Mouse (Mus musculus) C2C12 (cell line): ENCODE measurements around the gene Ltbp1.

Experiments
- CEBPB ChIP-seq: IDR thresholded peaks from one replicate; pipeline ENCODE4 v1.6.1; 2011; ENCODE audit warnings: low read depth, mild to moderate bottlenecking, control low read depth, moderate library complexity
- CTCF ChIP-seq: IDR thresholded peaks from one replicate; pipeline ENCODE4 v1.5.1; 2011; ENCODE audit not compliant: control insufficient read depth, insufficient read depth, insufficient read length
- FOSL1 ChIP-seq: IDR thresholded peaks from one replicate; pipeline ENCODE4 v1.8.0; 2011; ENCODE audit warnings: mild to moderate bottlenecking, low read length; ENCODE audit not compliant: poor library complexity, insufficient read depth, severe bottlenecking
- MAX ChIP-seq: IDR thresholded peaks from one replicate; pipeline ENCODE4 v1.6.1; 2011; ENCODE audit warnings: mild to moderate bottlenecking, control low read depth
- MYOD1 ChIP-seq: IDR thresholded peaks from one replicate; pipeline ENCODE4 v1.6.1; 2011; ENCODE audit warnings: low read depth; ENCODE audit not compliant: control insufficient read depth, insufficient read length
- MYOG ChIP-seq: IDR thresholded peaks from one replicate; pipeline ENCODE4 v1.6.1; 2011; ENCODE audit not compliant: control insufficient read depth, insufficient read length; ENCODE audit errors: extremely low read depth
- USF1 ChIP-seq: IDR thresholded peaks from one replicate; pipeline ENCODE4 v1.6.1; 2011; ENCODE audit warnings: low read depth, mild to moderate bottlenecking, control low read depth, moderate library complexity

GRCm38 (mm10) chr17:75245085-75245484 is 239.7 kb downstream of the Ltbp1 start:
- TF ChIP-seq CTCF (no peak), CEBPB (no peak), FOSL1 (no peak), USF1 (no peak), MYOG (no peak), MAX (no peak), MYOD1 (no peak)
